Mouse (Mus musculus) splenic B cell, adult 2 months (primary cell): ENCODE results near the gene Fam83g.

Experiments used
- DNase-seq: peaks from one replicate; pipeline ENCODE4 v3.0.0-alpha.2; 2011; ENCODE audit warnings: low read depth, low spot score
- H3K27me3 ChIP-seq: 2 replicates; pipeline ENCODE4 v1.6.1; 2012; ENCODE audit warnings: mild to moderate bottlenecking, low read length, moderate library complexity, mixed read lengths; ENCODE audit not compliant: control insufficient read depth, poor library complexity, insufficient read depth, severe bottlenecking
- H3K36me3 ChIP-seq: 2 replicates; pipeline ENCODE4 v1.6.1; 2012; ENCODE audit warnings: mild to moderate bottlenecking, low read length, moderate library complexity, mixed read lengths; ENCODE audit not compliant: control insufficient read depth, poor library complexity, insufficient read depth, severe bottlenecking

The Fam83g gene

GRCm38 (mm10) chr11:61647956-61648748, 35.7 kb upstream of the Fam83g start:
- DNase-seq: peak; percentile 55
- H3K27me3 ChIP-seq: no peaks in the 10 kb centered on the region
- H3K36me3 ChIP-seq: no peaks in the 10 kb centered on the region

- H3K27me3 ChIP-seq: no peaks in the 10 kb centered on the region
- H3K36me3 ChIP-seq: no peaks in the 10 kb centered on the region
- DNase-seq: peak; percentile 60
These were observed 35.2 kb upstream of the Fam83g start for GRCm38 (mm10) chr11:61648749-61649115.

GRCm38 (mm10) chr11:61649163-61649580, 34.7 kb upstream of the Fam83g start:
- no peaks in the 10 kb centered on the region for H3K27me3 ChIP-seq
- no peak for DNase-seq
- no peaks in the 10 kb centered on the region for H3K36me3 ChIP-seq

- no peaks in the 10 kb centered on the region for H3K27me3 ChIP-seq
- no peaks in the 10 kb centered on the region; the same call in 1 of the 2 replicates for H3K36me3 ChIP-seq
- DNase-seq: no peak
These were observed 34.3 kb upstream of the Fam83g start for GRCm38 (mm10) chr11:61649626-61650025.

- DNase-seq: peak; percentile 47
- H3K27me3 ChIP-seq: no peaks in the 10 kb centered on the region
These were observed 33.2 kb upstream of the Fam83g start for GRCm38 (mm10) chr11:61650470-61651265.

DNA sequence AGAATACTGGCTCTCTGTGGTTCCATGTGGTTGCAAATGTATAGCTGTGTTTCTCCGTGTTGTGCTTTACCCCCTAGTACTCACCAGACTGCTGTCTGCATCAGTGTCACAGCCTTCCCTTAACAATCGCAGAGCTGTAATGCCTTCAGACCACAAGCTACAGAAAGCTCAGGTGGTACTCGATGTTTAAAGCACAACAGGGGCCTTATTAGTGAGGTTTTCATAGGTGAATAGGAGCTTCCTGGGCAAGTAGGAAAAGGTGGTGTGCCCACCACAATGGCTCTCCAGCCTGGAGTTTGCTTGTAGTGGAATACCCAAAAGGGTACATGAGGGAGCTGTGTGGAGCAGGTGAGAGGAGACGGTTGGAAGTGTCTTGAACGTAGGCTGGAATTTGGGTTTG, 31.7 kb upstream of the Fam83g start:
- DNase-seq: no peak
- H3K27me3 ChIP-seq: no peaks in the 10 kb centered on the region
- peaks cover 2% of the 10 kb centered on the region for H3K36me3 ChIP-seq

More at GRCm38 (mm10) chr11:61650470-61651265, 33.2 kb upstream of the Fam83g start:
- H3K36me3 ChIP-seq: peaks cover 2% of the 10 kb centered on the region

GRCm38 (mm10) chr11:61652686-61653447, 31.0 kb upstream of the Fam83g start, which contains the start of gene Grap:
Gene Grap, plus strand, starts transcription at chr11:61653265.
- H3K27me3 ChIP-seq: no peaks in the 10 kb centered on the region
- H3K36me3 ChIP-seq: peaks cover 2% of the 10 kb centered on the region
- peak; percentile 93 for DNase-seq

GRCm38 (mm10) chr11:61653568-61653967, 30.3 kb upstream of the Fam83g start:
- Histone ChIP-seq H3K27me3 (no peaks in the 10 kb centered on the region), H3K36me3 (peaks cover 6% of the 10 kb centered on the region)
- no peak for DNase-seq

- peaks cover 6% of the 10 kb centered on the region for H3K36me3 ChIP-seq
- DNase-seq: no peak
- H3K27me3 ChIP-seq: no peaks in the 10 kb centered on the region
These were observed 29.0 kb upstream of the Fam83g start for GRCm38 (mm10) chr11:61654786-61655311.

GRCm38 (mm10) chr11:61655649-61656048, 28.2 kb upstream of the Fam83g start:
- H3K27me3 ChIP-seq: no peaks in the 10 kb centered on the region
- peaks cover 6% of the 10 kb centered on the region for H3K36me3 ChIP-seq
- no peak for DNase-seq

DNA sequence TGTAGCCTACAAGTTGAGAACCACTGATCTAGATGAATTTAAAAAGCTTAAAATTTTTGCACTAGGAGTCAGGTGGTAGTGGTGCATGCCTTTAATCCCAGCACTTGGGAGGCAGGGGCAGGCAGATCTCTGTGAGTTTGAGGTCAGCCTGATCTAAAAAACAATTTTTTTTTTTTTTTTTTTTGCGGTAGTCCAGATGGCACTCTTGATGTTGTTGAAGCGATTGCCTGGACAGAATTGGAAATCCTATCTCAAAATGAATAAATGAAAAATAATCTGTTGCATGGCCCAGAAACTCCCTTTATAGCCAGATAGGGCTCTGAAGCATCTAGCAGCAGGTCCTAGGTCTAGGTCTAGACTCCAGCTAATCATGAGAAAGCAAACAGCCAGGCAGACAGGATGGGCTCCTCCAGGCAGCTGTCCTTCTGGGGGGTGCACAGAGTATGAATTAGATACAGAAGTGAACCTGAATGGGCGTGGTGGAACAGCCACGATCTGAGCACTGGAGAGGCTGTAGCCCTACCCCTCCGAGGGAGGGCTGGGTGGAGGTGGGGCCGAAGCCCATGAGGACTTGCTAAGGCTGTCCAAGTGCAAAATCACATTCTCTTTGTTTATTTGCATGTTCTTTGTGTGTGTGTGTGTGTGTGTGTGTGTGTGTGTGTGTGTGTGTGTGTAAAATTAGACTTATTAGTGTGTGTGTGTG, 27.6 kb upstream of the Fam83g start:
- DNase-seq: peak; percentile 78
- H3K36me3 ChIP-seq: peaks cover 7% of the 10 kb centered on the region
- no peaks in the 10 kb centered on the region for H3K27me3 ChIP-seq

DNA sequence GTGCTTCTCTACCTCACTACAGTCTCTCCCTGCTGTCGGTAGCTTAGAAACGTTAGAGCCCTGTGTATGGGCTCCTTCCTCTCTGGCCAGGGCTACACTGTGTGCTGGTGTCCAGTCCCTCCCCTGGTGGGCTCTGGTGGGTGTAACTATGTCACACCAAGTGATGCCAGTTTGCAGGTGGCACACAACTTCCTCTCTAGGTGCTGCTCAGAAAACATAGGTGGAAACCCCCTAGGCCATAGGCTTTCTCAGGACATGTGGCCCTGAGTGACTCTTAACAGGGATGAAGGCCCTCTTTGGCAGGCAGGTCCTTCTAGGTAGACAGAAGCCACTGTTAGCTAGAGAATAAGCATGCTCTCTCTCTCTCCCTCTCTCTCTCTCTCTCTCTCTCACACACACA, 26.5 kb upstream of the Fam83g start:
- peak; percentile 77 for DNase-seq
- H3K36me3 ChIP-seq: peaks cover 15% of the 10 kb centered on the region
- no peaks in the 10 kb centered on the region for H3K27me3 ChIP-seq

DNA sequence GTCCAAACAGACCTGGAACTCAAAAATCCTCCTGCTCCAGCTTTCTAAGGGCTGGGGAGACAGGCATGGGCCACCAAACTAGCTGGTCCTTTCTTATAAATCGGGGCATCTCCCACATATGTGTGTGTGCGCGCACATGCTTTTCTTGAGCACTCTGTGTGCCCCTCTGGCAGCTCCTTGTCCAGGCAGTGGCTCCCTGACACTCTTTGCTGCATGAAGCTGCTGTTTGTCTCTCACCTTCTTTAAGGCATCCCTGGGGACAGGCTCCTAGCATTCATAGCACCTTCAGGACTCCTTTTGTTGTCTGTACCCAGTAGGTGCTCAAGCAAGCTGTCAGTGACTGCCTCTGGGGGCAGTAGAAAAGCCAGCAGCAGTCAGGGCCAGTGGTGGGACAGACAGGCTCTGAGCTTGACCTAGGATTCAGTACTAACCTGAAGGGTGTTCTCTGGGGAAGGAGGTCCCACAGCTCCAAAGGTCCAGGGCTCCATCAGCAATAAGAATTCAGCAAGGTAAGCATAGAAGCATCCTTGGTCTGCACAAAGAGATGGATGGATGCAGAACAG, 25.4 kb upstream of the Fam83g start:
- DNase-seq: no peak
- peaks cover 19% of the 10 kb centered on the region for H3K36me3 ChIP-seq
- no peaks in the 10 kb centered on the region for H3K27me3 ChIP-seq
